Mouse (Mus musculus): ENCODE measurements around the gene Kif4. TPM values are rescaled to one million over a fixed set of nuclear protein-coding genes. Genes with fewer than 3 reads are reported as not detected.

Kif4 gene
- total RNA-seq, 2 experiments from 2014 or later: 0.48 to 0.96 TPM

- no peak for DNase-seq (ENCODE audit: low spot score in 2 of 2)
Observed at GRCm38 (mm10) chrX:100729665-100730188, 104.2 kb downstream of the Kif4 start, which contains the start of gene Gdpd2. Gdpd2 (plus strand) TSS chrX:100729873.

GRCm38 (mm10) chrX:100730266-100730665 is 104.7 kb downstream of the Kif4 start:
- DNase-seq (ENCODE audit: low spot score in 2 of 2): no peak

- DNase-seq (ENCODE audit: low spot score in 2 of 2): no peak
Observed at GRCm38 (mm10) chrX:100734359-100734758, 108.8 kb downstream of the Kif4 start.

GRCm38 (mm10) chrX:100738918-100739317 is 113.4 kb downstream of the Kif4 start:
- DNase-seq (ENCODE audit: low spot score in 2 of 2): peak; percentile 41 to 46

GRCm38 (mm10) chrX:100739443-100739842 is 113.9 kb downstream of the Kif4 start:
- DNase-seq (ENCODE audit: low spot score in 2 of 2): no peak

GRCm38 (mm10) chrX:100740785-100741184 is 115.2 kb downstream of the Kif4 start:
- no peak for DNase-seq (ENCODE audit: low spot score in 2 of 2)

GRCm38 (mm10) chrX:100741940-100742339 is 116.4 kb downstream of the Kif4 start:
- DNase-seq (ENCODE audit: low spot score in 2 of 2): peak; percentile 12 to 23

GRCm38 (mm10) chrX:100765855-100766254 is 140.3 kb downstream of the Kif4 start:
- DNase-seq (ENCODE audit: low spot score in 2 of 2): no peak

GRCm38 (mm10) chrX:100767181-100767884 is 141.8 kb downstream of the Kif4 start, which contains the start of gene Dlg3:
Dlg3 (plus strand) TSS chrX:100767722.
- no peak for DNase-seq (ENCODE audit: low spot score in 2 of 2)

GRCm38 (mm10) chrX:100767885-100768626 is 142.5 kb downstream of the Kif4 start:
- DNase-seq (ENCODE audit: low spot score in 2 of 2): no peak

- no peak for DNase-seq (ENCODE audit: low spot score in 2 of 2)
Observed at GRCm38 (mm10) chrX:100769281-100769680, 143.7 kb downstream of the Kif4 start.

GRCm38 (mm10) chrX:100774341-100774811 is 148.8 kb downstream of the Kif4 start:
- peak; percentile 58 to 65 for DNase-seq (ENCODE audit: low spot score in 2 of 2)

GRCm38 (mm10) chrX:100775405-100775804 is 149.9 kb downstream of the Kif4 start:
- no peak for DNase-seq (ENCODE audit: low spot score in 2 of 2)

- peak; percentile 35 to 56 for DNase-seq (ENCODE audit: low spot score in 2 of 2)
Observed at GRCm38 (mm10) chrX:100776494-100776893, 151.0 kb downstream of the Kif4 start.

Other genes starting within 250 kb of the Kif4 start
- gene Otud6a, start 196.7 kb upstream of the Kif4 start, total RNA-seq (2021): not detected
- gene Awat2, start 183.0 kb upstream of the Kif4 start, total RNA-seq (2021): under 1 TPM; 0.29 to 0.53 TPM
- gene Igbp1, start 131.4 kb upstream of the Kif4 start, total RNA-seq (2021): 10 to 100 TPM; 60.7 to 66.5 TPM
- gene Dgat2l6, start 100.9 kb upstream of the Kif4 start, total RNA-seq (2021): not detected
- gene Awat1, start 53.5 kb upstream of the Kif4 start, total RNA-seq (2021): not detected
- not detected for gene P2ry4, start 30.9 kb upstream of the Kif4 start, total RNA-seq (2021)
- gene Arr3, start 20.2 kb upstream of the Kif4 start, total RNA-seq (2021): not detected
- gene Pdzd11, start 831 bp downstream of the Kif4 start, total RNA-seq (2021): 10 to 100 TPM; 40.4 to 53.1 TPM
- gene Gdpd2, start 104.1 kb downstream of the Kif4 start, total RNA-seq (2021): under 1 TPM in 1 of 2 experiments, not detected in 1; 0.16 TPM
- 10 to 100 TPM; 27.7 to 29.6 TPM for gene Dlg3, start 142.0 kb downstream of the Kif4 start, total RNA-seq (2021)